Mouse (Mus musculus) liver, adult 2 months (tissue): Measurements from ENCODE around the gene Hist1h2af. TPM values are rescaled to one million over a fixed set of nuclear protein-coding genes. Genes with fewer than 3 reads are reported as not detected.

Experiments used
- DNase-seq: peaks from one replicate; pipeline ENCODE4 v3.0.0-alpha.2; 2011; ENCODE audit warnings: low read depth, low spot score; ENCODE audit errors: extremely low read depth
- H3K27ac ChIP-seq: fragments of 200-500 bp; replicated peaks from 2 replicates; pipeline ENCODE4 v1.5.1; 2012; ENCODE audit warnings: low read depth, mild to moderate bottlenecking, control low read depth, inconsistent platforms, low read length; ENCODE audit not compliant: insufficient read depth
- H3K27me3 ChIP-seq: fragments of 200-500 bp; 2 replicates; pipeline ENCODE4 v1.6.1; 2012; ENCODE audit warnings: mild to moderate bottlenecking, moderate library complexity, low read length, inconsistent platforms; ENCODE audit not compliant: control insufficient read depth, insufficient read depth
- H3K36me3 ChIP-seq: fragments of 200-500 bp; 2 replicates; pipeline ENCODE4 v1.6.1; 2012; ENCODE audit warnings: low read length, inconsistent platforms; ENCODE audit not compliant: control insufficient read depth, insufficient read depth
- H3K4me1 ChIP-seq: fragments of 200-500 bp; 2 replicates; pipeline ENCODE4 v1.6.1; 2011; ENCODE audit warnings: low read length; ENCODE audit not compliant: control insufficient read depth, insufficient read depth
- H3K4me3 ChIP-seq: fragments of 200-500 bp; 2 replicates; pipeline ENCODE4 v1.5.1; 2011; ENCODE audit warnings: low read depth, mild to moderate bottlenecking, control low read depth, low read length, moderate library complexity; ENCODE audit not compliant: insufficient read depth
- H3K79me2 ChIP-seq: fragments of 200-500 bp; 2 replicates; pipeline ENCODE4 v1.6.1; 2012; ENCODE audit warnings: inconsistent platforms, mild to moderate bottlenecking, low read length, moderate library complexity; ENCODE audit not compliant: control insufficient read depth, insufficient read depth
- H3K9ac ChIP-seq: fragments of 200-500 bp; 2 replicates; pipeline ENCODE4 v1.6.1; 2012; ENCODE audit warnings: low read depth, mild to moderate bottlenecking, control low read depth, inconsistent platforms, low read length
- CTCF ChIP-seq: fragments of 200-500 bp; IDR thresholded peaks from 2 replicates; pipeline ENCODE4 v1.5.1; 2011; ENCODE audit warnings: low read depth, low read length, control low read depth
- POLR2A ChIP-seq: fragments of 200-500 bp; IDR thresholded peaks from 2 replicates; pipeline ENCODE4 v1.6.1; 2011; ENCODE audit warnings: low read length, control low read depth; ENCODE audit not compliant: insufficient read depth; ENCODE audit errors: extremely low read depth
- WGBS: fragments of 180-500 bp; shearing (Covaris S2); methylation state at CpG from one replicate; pipeline ENCODE4 v1.1.7; 2018; 5-methylcytosine and 5-hydroxymethylcytosine counted together
- polyA plus RNA-seq: library from polyadenylated mRNA; depleted of rRNA; stranded (reverse); fragments of >200 nt; gene quantifications from 2 replicates; pipeline ENCODE4 v1.2.3, GENCODE M21; 2012
- total RNA-seq: library from RNA; depleted of rRNA; stranded (reverse); fragments of >200 nt; gene quantifications from 2 replicates; pipeline ENCODE4 v1.2.3, GENCODE M21; 2014

The Hist1h2af gene
- total and polyA plus RNA-seq, 2 experiments: 2.9 to 9.2 TPM

GRCm38 (mm10) chr13:23524654-23525053, 9.1 kb upstream of the Hist1h2af start:
- Histone ChIP-seq H3K36me3 (no peaks in the 10 kb centered on the region), H3K4me1 (no peaks in the 10 kb centered on the region), H3K9ac (no peak overlapping the region), H3K27me3 (no peaks in the 10 kb centered on the region), H3K79me2 (no peaks in the 10 kb centered on the region), H3K27ac (no peak overlapping the region), H3K4me3 (no peak overlapping the region)
- DNase-seq: peak; percentile 74
- WGBS: 11% methylated on average over 5 of the region's 5 CpGs
- TF ChIP-seq POLR2A: no peak
- TF ChIP-seq CTCF: peak; percentile 85

DNA sequence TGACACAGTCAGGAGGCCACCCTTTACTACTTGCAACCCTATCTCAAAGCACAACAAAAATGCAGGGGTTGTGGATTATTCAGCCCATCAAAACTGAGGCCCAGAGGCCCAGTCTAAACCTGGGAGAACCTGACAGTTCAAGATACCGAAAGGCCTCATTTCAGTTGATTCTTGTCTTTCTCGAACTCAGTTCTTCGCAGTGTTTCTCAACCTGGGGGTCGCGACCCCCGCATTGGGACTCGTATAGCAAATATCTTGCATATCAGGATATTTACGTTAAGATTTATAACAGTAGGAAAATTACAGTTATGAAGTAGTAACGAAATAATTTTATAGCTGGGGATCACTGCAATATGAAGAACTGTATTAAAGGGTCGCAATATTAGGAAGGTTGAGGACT, 7.8 kb upstream of the Hist1h2af start:
- H3K36me3 ChIP-seq: no peaks in the 10 kb centered on the region
- no peaks in the 10 kb centered on the region for H3K79me2 ChIP-seq
- TF ChIP-seq POLR2A: no peak
- TF ChIP-seq CTCF: no peak
- H3K4me1 ChIP-seq: no peaks in the 10 kb centered on the region
- no peak overlapping the region for H3K4me3 ChIP-seq
- 5% methylated on average over 10 of the region's 10 CpGs for WGBS
- H3K9ac ChIP-seq: no peak overlapping the region
- DNase-seq: no peak
- H3K27ac ChIP-seq: no peak overlapping the region
- no peaks in the 10 kb centered on the region for H3K27me3 ChIP-seq

GRCm38 (mm10) chr13:23526312-23526711, 7.4 kb upstream of the Hist1h2af start:
- H3K4me1 ChIP-seq: no peaks in the 10 kb centered on the region
- H3K27me3 ChIP-seq: no peaks in the 10 kb centered on the region
- TF ChIP-seq POLR2A (no peak), CTCF (no peak)
- peak; percentile 67 for DNase-seq
- H3K79me2 ChIP-seq: no peaks in the 10 kb centered on the region
- no peaks in the 10 kb centered on the region for H3K36me3 ChIP-seq
- WGBS: 1% methylated on average over 17 of the region's 17 CpGs
- peak overlapping the region; percentile 55; the same call in 1 of the 2 replicates for H3K9ac ChIP-seq
- H3K4me3 ChIP-seq: peak overlapping the region; percentile 31
- no peak overlapping the region for H3K27ac ChIP-seq

DNA sequence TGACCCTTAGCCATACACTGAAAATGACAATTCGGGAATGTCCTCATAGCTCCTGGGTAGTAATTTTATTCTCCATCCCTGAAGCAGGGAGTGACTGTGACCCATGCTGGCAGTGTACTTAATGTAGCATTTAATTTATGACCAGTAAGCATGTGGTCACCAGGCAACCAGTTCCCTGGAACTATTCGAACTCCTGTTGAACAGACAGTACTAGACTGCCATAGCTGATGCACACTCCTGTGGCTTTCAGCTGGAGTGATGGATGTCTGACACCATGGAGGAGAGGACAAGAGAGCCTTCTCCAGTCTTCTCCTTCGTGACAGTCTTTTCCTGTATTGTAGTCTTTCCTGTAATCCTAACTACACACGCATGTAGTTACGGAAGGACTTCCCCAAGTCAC, 4.7 kb upstream of the Hist1h2af start:
- Histone ChIP-seq H3K27ac (no peak overlapping the region), H3K27me3 (no peaks in the 10 kb centered on the region), H3K9ac (no peak overlapping the region), H3K79me2 (no peaks in the 10 kb centered on the region), H3K4me1 (peaks cover 7% of the 10 kb centered on the region), H3K4me3 (no peak overlapping the region), H3K36me3 (no peaks in the 10 kb centered on the region)
- TF ChIP-seq CTCF (no peak), POLR2A (no peak)
- WGBS: 93% methylated on average over 5 of the region's 5 CpGs
- no peak for DNase-seq

DNA sequence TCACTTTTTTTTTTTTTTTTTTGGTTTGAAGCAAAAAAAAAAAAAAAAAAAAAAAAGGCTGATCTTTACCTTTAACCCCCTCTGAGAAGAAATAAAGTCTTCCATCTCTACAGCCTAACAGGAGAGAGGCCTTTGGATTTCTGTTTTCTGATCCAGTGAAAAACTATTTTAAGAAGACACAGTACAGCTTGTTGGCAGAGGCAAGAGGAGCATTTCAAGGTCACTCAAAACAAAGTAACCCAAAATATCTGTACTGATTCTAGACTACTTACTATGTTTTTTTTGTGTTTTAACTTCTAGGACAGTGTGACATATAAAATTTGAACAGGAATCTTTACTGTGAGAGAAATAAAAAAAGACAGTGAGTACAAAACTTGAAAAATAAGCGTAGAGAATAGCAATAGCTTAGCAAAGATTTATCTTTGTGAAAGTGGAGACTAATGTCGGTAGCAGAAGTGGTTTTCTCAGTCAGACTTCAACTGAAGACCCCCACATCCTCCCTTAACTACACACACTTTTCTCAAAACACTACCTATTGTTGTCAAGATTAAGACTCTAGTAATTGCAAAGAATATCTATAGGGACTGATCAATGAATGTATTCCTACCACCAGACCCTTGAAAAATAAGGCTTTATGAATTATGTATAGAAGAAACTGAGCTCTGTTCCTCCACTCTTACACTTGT, 4.1 kb upstream of the Hist1h2af start:
- DNase-seq: no peak
- 33% methylated on average over 2 of the region's 2 CpGs for WGBS
- TF ChIP-seq POLR2A: no peak
- no peak for TF ChIP-seq CTCF
- H3K4me1 ChIP-seq: peaks cover 11% of the 10 kb centered on the region
- no peaks in the 10 kb centered on the region for H3K79me2 ChIP-seq
- peak overlapping the region; percentile 29; the same call in 1 of the 2 replicates for H3K4me3 ChIP-seq
- H3K36me3 ChIP-seq: no peaks in the 10 kb centered on the region
- H3K27ac ChIP-seq: no peak overlapping the region
- H3K27me3 ChIP-seq: no peaks in the 10 kb centered on the region
- H3K9ac ChIP-seq: no peak overlapping the region

DNA sequence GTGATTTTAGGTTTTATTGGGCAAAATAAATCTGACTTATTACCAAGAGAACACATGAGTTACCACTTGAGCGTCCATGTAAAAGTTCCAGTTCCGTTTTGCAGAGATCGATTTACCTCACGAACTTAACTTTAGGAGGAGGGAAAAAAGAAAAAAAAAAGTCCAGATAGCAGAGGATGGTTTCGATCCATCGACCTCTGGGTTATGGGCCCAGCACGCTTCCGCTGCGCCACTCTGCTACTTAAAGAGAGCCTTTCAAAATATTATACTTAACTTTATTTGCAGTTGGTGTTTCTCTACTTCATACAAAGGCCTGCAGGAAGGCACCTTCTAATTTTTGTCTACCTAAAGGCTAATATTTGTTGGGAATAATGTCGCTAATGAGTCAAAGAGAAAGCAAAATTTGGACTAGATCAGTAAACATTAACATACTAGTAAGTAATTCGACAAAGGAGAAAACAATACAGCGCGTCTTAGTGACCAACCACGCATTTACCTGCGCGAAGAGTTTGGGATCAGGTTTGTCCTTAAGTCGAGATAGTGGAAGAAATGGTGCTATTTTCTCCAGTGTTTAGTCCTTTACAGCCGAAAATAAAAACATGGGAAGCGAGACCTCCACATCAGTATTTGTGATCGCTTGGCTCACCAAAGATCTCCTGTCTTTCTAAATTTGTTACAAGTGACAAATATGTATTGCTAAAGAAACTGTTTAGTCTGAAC, 3.4 kb upstream of the Hist1h2af start:
- Histone ChIP-seq H3K4me1 (peaks cover 11% of the 10 kb centered on the region), H3K79me2 (no peaks in the 10 kb centered on the region), H3K4me3 (peak overlapping the region; percentile 56), H3K27me3 (no peaks in the 10 kb centered on the region), H3K9ac (peak overlapping the region; percentile 47), H3K27ac (peak overlapping the region; percentile 52), H3K36me3 (no peaks in the 10 kb centered on the region)
- DNase-seq: peak; percentile 73
- no peak for TF ChIP-seq CTCF
- no peak for TF ChIP-seq POLR2A
- WGBS: under 1% methylated on average over 20 of the region's 20 CpGs
